Mouse (Mus musculus): Measurements from ENCODE around the gene Prr5l. TPM values are rescaled to one million over a fixed set of nuclear protein-coding genes. Genes with fewer than 3 reads are reported as not detected.

The Prr5l gene
- polyA plus RNA-seq, 2 experiments = 1.4 to 1.7 TPM

DNA sequence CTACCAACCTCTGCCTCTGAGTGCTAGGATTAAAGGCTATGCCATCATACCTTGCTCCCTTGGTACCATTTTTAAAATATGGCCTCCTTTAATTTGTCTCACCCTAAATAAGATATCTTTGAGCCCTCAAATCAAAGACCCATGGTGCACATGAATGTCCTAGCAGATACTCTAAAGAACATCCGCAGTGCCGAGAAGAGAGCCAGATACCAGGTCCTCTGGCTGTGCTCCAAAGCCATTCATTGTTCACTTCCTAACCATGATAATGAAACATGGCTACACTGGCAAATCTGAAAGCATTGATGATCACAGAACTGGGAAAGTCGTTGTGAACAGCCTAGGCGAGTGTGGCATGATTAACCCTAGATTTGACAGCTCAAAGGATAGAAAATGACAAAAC, 189.8 kb downstream of the Prr5l start:
- Histone ChIP-seq H3K4me1 (replicated peaks; ENCODE audit: control insufficient read depth in 2 of 2, insufficient read depth in 2 of 2, low read length in 1 of 2) (0 out of 4 replicates have a peak, but pooled peaks cover 0 to 4% of the 10 kb centered on the region in 2 experiments), H3K27ac (no peak overlapping the region), H3K36me3 (replicated peaks; ENCODE audit: control insufficient read depth, insufficient read depth, low read depth) (peaks cover 20% of the 10 kb centered on the region), H3K4me3 (ENCODE audit: insufficient read depth in 1 of 2, low read depth in 2 of 2, low read length in 2 of 2) (no peak overlapping the region), H3K27me3 (ENCODE audit: control insufficient read depth, insufficient read depth, low read length) (no peaks in the 10 kb centered on the region), H3K4me2 (ENCODE audit: low read depth) (no peak overlapping the region), H3K9ac (replicated peaks) (no peak overlapping the region), H3K9me3 (ENCODE audit: control insufficient read depth, low read length) (no peaks in the 10 kb centered on the region)
- TF ChIP-seq EP300 (IDR thresholded peaks at IDR 0.05; ENCODE audit: low read depth) = no peak
- no peak for TF ChIP-seq CTCF (IDR thresholded peaks at IDR 0.05; ENCODE audit: low read depth)
- WGBS (ENCODE audit: insufficient replicate concordance) = 66% methylated on average over 4 of the region's 4 CpGs
- DNase-seq (ENCODE audit: low read depth in 3 of 3, low spot score in 3 of 3) (no peak), ATAC-seq (ENCODE audit: insufficient read depth) (no peak)

GRCm38 (mm10) chr2:101690252-101690827, 192.5 kb downstream of the Prr5l start:
- peaks cover 7% of the 10 kb centered on the region for H3K36me3 ChIP-seq (replicated peaks; ENCODE audit: control insufficient read depth, insufficient read depth, low read depth)
- no peak overlapping the region for H3K4me3 ChIP-seq (ENCODE audit: insufficient read depth in 1 of 2, low read depth in 2 of 2, low read length in 2 of 2)
- no peaks in the 10 kb centered on the region for H3K9me3 ChIP-seq (ENCODE audit: control insufficient read depth, low read length)
- ATAC-seq (ENCODE audit: insufficient read depth) (no peak), DNase-seq (ENCODE audit: low read depth in 3 of 3, low spot score in 3 of 3) (no peak)
- no peak for TF ChIP-seq CTCF (IDR thresholded peaks at IDR 0.05; ENCODE audit: low read depth)
- TF ChIP-seq EP300 (IDR thresholded peaks at IDR 0.05; ENCODE audit: low read depth) = no peak
- no peaks in the 10 kb centered on the region for H3K27me3 ChIP-seq (ENCODE audit: control insufficient read depth, insufficient read depth, low read length)
- 78% methylated on average over 9 of the region's 9 CpGs for WGBS (ENCODE audit: insufficient replicate concordance)
- H3K9ac ChIP-seq (replicated peaks) = no peak overlapping the region
- no peak overlapping the region for H3K4me2 ChIP-seq (ENCODE audit: low read depth)
- no peaks in the 10 kb centered on the region for H3K4me1 ChIP-seq (replicated peaks; ENCODE audit: control insufficient read depth in 2 of 2, insufficient read depth in 2 of 2, low read length in 1 of 2)
- H3K27ac ChIP-seq = no peak overlapping the region

DNA sequence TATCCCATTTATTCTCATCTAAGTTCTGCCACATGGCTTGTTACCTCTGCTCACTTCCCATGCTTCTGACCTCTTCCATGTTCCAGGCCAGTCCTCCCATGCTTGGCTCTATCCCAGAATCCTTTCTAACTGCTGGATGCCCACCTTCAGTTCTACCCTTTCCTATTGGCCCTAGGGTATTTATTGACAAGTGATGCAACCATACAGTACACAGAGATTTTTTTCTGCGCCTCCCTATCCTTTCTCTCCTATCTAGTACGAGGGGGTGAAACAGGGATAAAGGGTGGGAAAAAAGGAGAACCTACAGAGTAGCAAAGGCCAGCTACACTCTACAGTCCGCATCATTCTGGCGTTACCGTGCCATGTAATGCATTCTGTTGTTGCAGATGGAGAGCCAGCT, 194.8 kb downstream of the Prr5l start:
- DNase-seq (ENCODE audit: low read depth in 3 of 3, low spot score in 3 of 3) (no peak), ATAC-seq (ENCODE audit: insufficient read depth) (no peak)
- Histone ChIP-seq H3K27me3 (ENCODE audit: control insufficient read depth, insufficient read depth, low read length) (no peaks in the 10 kb centered on the region), H3K9me3 (ENCODE audit: control insufficient read depth, low read length) (no peaks in the 10 kb centered on the region), H3K9ac (replicated peaks) (no peak overlapping the region), H3K36me3 (replicated peaks; ENCODE audit: control insufficient read depth, insufficient read depth, low read depth) (peaks cover 7% of the 10 kb centered on the region), H3K4me2 (ENCODE audit: low read depth) (no peak overlapping the region), H3K4me3 (ENCODE audit: insufficient read depth in 1 of 2, low read depth in 2 of 2, low read length in 2 of 2) (no peak overlapping the region), H3K27ac (no peak overlapping the region), H3K4me1 (replicated peaks; ENCODE audit: control insufficient read depth in 2 of 2, insufficient read depth in 2 of 2, low read length in 1 of 2) (no peaks in the 10 kb centered on the region)
- 83% methylated on average over 5 of the region's 5 CpGs for WGBS (ENCODE audit: insufficient replicate concordance)
- TF ChIP-seq EP300 (IDR thresholded peaks at IDR 0.05; ENCODE audit: low read depth) (no peak), CTCF (IDR thresholded peaks at IDR 0.05; ENCODE audit: low read depth) (no peak)

DNA sequence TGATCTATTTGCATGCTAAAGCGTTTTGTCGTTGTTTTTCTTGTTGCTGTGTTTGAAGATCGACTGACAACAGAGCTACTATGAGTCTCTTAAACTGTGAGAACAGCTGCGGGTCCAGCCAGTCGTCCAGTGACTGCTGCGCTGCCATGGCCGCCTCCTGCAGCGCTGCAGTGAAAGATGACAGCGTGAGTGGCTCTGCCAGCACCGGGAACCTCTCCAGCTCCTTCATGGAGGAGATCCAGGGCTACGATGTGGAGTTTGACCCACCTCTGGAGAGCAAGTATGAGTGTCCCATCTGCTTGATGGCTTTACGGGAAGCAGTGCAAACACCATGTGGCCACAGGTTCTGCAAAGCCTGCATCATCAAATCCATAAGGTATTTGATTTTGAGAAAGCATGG, 198.4 kb downstream of the Prr5l start:
- Histone ChIP-seq H3K4me1 (replicated peaks; ENCODE audit: control insufficient read depth in 2 of 2, insufficient read depth in 2 of 2, low read length in 1 of 2) (peaks cover under 1 to 2% of the 10 kb centered on the region in 2 experiments), H3K9ac (replicated peaks) (no peak overlapping the region), H3K4me3 (ENCODE audit: insufficient read depth in 1 of 2, low read depth in 2 of 2, low read length in 2 of 2) (no peak overlapping the region), H3K9me3 (ENCODE audit: control insufficient read depth, low read length) (no peaks in the 10 kb centered on the region), H3K27me3 (ENCODE audit: control insufficient read depth, insufficient read depth, low read length) (no peaks in the 10 kb centered on the region), H3K27ac (no peak overlapping the region), H3K36me3 (replicated peaks; ENCODE audit: control insufficient read depth, insufficient read depth, low read depth) (peaks cover 4% of the 10 kb centered on the region), H3K4me2 (ENCODE audit: low read depth) (no peak overlapping the region)
- 83% methylated on average over 12 of the region's 12 CpGs for WGBS (ENCODE audit: insufficient replicate concordance)
- DNase-seq (ENCODE audit: low read depth in 3 of 3, low spot score in 3 of 3) (no peak), ATAC-seq (ENCODE audit: insufficient read depth) (no peak)
- TF ChIP-seq CTCF (IDR thresholded peaks at IDR 0.05; ENCODE audit: low read depth) (no peak), EP300 (IDR thresholded peaks at IDR 0.05; ENCODE audit: low read depth) (no peak)

GRCm38 (mm10) chr2:101679164-101679784, 203.6 kb downstream of the Prr5l start:
- H3K4me3 ChIP-seq (ENCODE audit: insufficient read depth in 1 of 2, low read depth in 2 of 2, low read length in 2 of 2) = peak overlapping the region; percentile 89 to 93
- peak overlapping the region; percentile 84 for H3K4me2 ChIP-seq (ENCODE audit: low read depth)
- DNase-seq (ENCODE audit: low read depth in 3 of 3, low spot score in 3 of 3) (peak in 1 of 3 experiments; percentile 54), ATAC-seq (ENCODE audit: insufficient read depth) (no peak)
- peak overlapping the region; percentile 73 for H3K9ac ChIP-seq (replicated peaks)
- H3K4me1 ChIP-seq (replicated peaks; ENCODE audit: control insufficient read depth in 2 of 2, insufficient read depth in 2 of 2, low read length in 1 of 2) = peaks cover 4 to 5% of the 10 kb centered on the region in 2 experiments
- TF ChIP-seq CTCF (IDR thresholded peaks at IDR 0.05; ENCODE audit: low read depth) = no peak
- no peak for TF ChIP-seq EP300 (IDR thresholded peaks at IDR 0.05; ENCODE audit: low read depth)
- H3K9me3 ChIP-seq (ENCODE audit: control insufficient read depth, low read length) = no peaks in the 10 kb centered on the region
- no peaks in the 10 kb centered on the region for H3K27me3 ChIP-seq (ENCODE audit: control insufficient read depth, insufficient read depth, low read length)
- H3K27ac ChIP-seq = no peak overlapping the region
- no peaks in the 10 kb centered on the region for H3K36me3 ChIP-seq (replicated peaks; ENCODE audit: control insufficient read depth, insufficient read depth, low read depth)
- 5% methylated on average over 15 of the region's 15 CpGs for WGBS (ENCODE audit: insufficient replicate concordance)
